Mouse (Mus musculus): ENCODE results near the gene Gng11. TPM values are rescaled to one million over a fixed set of nuclear protein-coding genes. Genes with fewer than 3 reads are reported as not detected.

Gng11 gene
- polyA plus RNA-seq, 1 experiment from 2014 or later = 69.2 TPM

GRCm38 (mm10) chr6:4000716-4001115 is 3.0 kb upstream of the Gng11 start:
- H3K9me3 ChIP-seq (ENCODE audit: low read length) = no peaks in the 10 kb centered on the region
- H3K4me3 ChIP-seq (ENCODE audit: low read length) = no peak overlapping the region
- no peak overlapping the region for H3K27ac ChIP-seq (ENCODE audit: low read length)
- no peak overlapping the region for H3K9ac ChIP-seq (replicated peaks; ENCODE audit: low read length)
- no peaks in the 10 kb centered on the region for H3K4me1 ChIP-seq (ENCODE audit: insufficient read depth, low read length)
- no peak for ATAC-seq (ENCODE audit: low FRiP score, low TSS enrichment)
- WGBS = 77% methylated on average over 3 of the region's 3 CpGs
- H3K27me3 ChIP-seq (ENCODE audit: insufficient read depth, low read length) = no peaks in the 10 kb centered on the region
- H3K36me3 ChIP-seq (ENCODE audit: insufficient read depth, low read length) = no peaks in the 10 kb centered on the region
- H3K4me2 ChIP-seq (replicated peaks; ENCODE audit: low read depth, low read length) = no peak overlapping the region

DNA sequence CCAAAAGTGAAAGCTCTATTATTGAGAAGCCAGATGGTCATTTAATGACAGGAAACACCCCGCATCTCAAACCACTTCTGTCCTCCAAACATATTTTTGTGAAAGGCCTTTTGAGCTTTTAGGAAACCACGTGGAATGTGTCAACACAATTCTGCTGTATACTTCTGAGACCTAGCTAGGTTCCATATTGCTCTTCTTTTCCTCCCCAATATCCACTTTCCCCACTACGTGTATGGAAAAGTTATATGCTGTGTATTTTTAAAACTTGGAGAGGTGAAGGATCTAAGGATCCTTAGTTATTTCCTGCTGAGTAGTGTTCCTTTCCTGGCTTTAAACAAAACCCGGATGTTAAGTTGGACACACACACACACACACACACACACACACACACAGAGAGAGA is 259 bp upstream of the Gng11 start:
- H3K9ac ChIP-seq (replicated peaks; ENCODE audit: low read length) = no peak overlapping the region
- H3K4me2 ChIP-seq (replicated peaks; ENCODE audit: low read depth, low read length) = peak overlapping the region; percentile 51
- no peaks in the 10 kb centered on the region for H3K4me1 ChIP-seq (ENCODE audit: insufficient read depth, low read length)
- H3K4me3 ChIP-seq (ENCODE audit: low read length) = peak overlapping the region; percentile 49
- peaks cover 3% of the 10 kb centered on the region; the same call in 1 of the 2 replicates for H3K36me3 ChIP-seq (ENCODE audit: insufficient read depth, low read length)
- peak; percentile 21; the same call in 1 of the 2 replicates for ATAC-seq (ENCODE audit: low FRiP score, low TSS enrichment)
- no peaks in the 10 kb centered on the region for H3K9me3 ChIP-seq (ENCODE audit: low read length)
- peak overlapping the region; percentile 89 for H3K27ac ChIP-seq (ENCODE audit: low read length)
- no peaks in the 10 kb centered on the region for H3K27me3 ChIP-seq (ENCODE audit: insufficient read depth, low read length)
- 41% methylated on average over 4 of the region's 4 CpGs for WGBS

DNA sequence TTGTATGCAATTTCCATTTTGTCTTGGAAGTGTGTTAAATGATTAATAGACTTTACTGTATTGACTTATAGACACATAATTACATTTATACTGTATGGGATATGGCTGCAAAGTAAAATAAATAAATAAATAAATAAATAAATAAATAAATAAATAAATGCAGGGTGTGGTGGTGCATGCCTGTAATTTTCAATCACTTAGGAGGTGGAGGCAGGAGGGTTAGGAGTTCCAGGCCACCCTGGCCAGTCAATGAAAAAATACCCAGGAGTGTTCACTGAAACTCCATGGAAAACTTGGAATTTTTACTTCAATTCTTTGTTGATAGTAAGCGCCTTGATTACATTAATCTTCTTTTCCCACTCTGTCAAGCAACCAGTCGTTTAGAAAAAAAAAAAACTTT is 1.1 kb downstream of the Gng11 start:
- peak overlapping the region; percentile 51 for H3K4me2 ChIP-seq (replicated peaks; ENCODE audit: low read depth, low read length)
- H3K9me3 ChIP-seq (ENCODE audit: low read length) = no peaks in the 10 kb centered on the region
- H3K9ac ChIP-seq (replicated peaks; ENCODE audit: low read length) = no peak overlapping the region
- peaks cover 3% of the 10 kb centered on the region; the same call in 1 of the 2 replicates for H3K36me3 ChIP-seq (ENCODE audit: insufficient read depth, low read length)
- H3K4me3 ChIP-seq (ENCODE audit: low read length) = peak overlapping the region; percentile 49
- no peak overlapping the region; the same call in 1 of the 2 replicates for H3K27ac ChIP-seq (ENCODE audit: low read length)
- no peaks in the 10 kb centered on the region for H3K4me1 ChIP-seq (ENCODE audit: insufficient read depth, low read length)
- WGBS = 63% methylated on average over 2 of the region's 2 CpGs
- no peaks in the 10 kb centered on the region for H3K27me3 ChIP-seq (ENCODE audit: insufficient read depth, low read length)
- ATAC-seq (ENCODE audit: low FRiP score, low TSS enrichment) = 0 out of 2 replicates have a peak, but pooled peaks have one; percentile 24

- Histone ChIP-seq H3K27me3 (ENCODE audit: insufficient read depth, low read length) (no peaks in the 10 kb centered on the region), H3K4me1 (ENCODE audit: insufficient read depth, low read length) (no peaks in the 10 kb centered on the region), H3K4me2 (replicated peaks; ENCODE audit: low read depth, low read length) (no peak overlapping the region), H3K4me3 (ENCODE audit: low read length) (no peak overlapping the region), H3K9ac (replicated peaks; ENCODE audit: low read length) (no peak overlapping the region), H3K27ac (ENCODE audit: low read length) (no peak overlapping the region), H3K36me3 (ENCODE audit: insufficient read depth, low read length) (peaks cover 3% of the 10 kb centered on the region; the same call in 1 of the 2 replicates), H3K9me3 (ENCODE audit: low read length) (no peaks in the 10 kb centered on the region)
- ATAC-seq (ENCODE audit: low FRiP score, low TSS enrichment) = no peak
- WGBS = 66% methylated on average over 2 of the region's 2 CpGs
These were observed 4.9 kb downstream of the Gng11 start for GRCm38 (mm10) chr6:4008501-4009040.

GRCm38 (mm10) chr6:4009548-4009947 is 5.8 kb downstream of the Gng11 start:
- no peaks in the 10 kb centered on the region for H3K9me3 ChIP-seq (ENCODE audit: low read length)
- no peaks in the 10 kb centered on the region for H3K4me1 ChIP-seq (ENCODE audit: insufficient read depth, low read length)
- H3K9ac ChIP-seq (replicated peaks; ENCODE audit: low read length) = no peak overlapping the region
- ATAC-seq (ENCODE audit: low FRiP score, low TSS enrichment) = peak; percentile 57; the same call in 1 of the 2 replicates
- H3K27me3 ChIP-seq (ENCODE audit: insufficient read depth, low read length) = no peaks in the 10 kb centered on the region
- H3K4me2 ChIP-seq (replicated peaks; ENCODE audit: low read depth, low read length) = no peak overlapping the region
- no peak overlapping the region for H3K4me3 ChIP-seq (ENCODE audit: low read length)
- H3K36me3 ChIP-seq (ENCODE audit: insufficient read depth, low read length) = peaks cover 3% of the 10 kb centered on the region; the same call in 1 of the 2 replicates
- H3K27ac ChIP-seq (ENCODE audit: low read length) = no peak overlapping the region

DNA sequence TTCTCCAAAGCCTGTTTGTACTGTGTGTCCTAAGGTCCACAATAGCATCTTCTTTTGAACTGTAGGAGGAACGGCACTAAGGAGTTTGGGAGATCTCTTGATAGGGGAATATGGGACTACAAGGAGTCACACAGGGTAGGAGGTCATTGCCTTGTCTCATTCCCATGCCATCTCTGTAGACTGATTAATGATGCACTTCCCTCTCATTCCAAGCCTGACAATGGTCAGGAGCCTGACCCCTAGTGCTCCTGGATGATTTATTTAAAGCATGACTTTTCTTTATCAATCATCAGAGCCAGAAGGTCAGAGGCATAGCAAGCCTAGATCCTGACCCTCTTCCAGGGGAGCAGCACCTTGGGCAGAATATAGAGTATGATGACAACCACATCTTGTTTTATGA is 18.9 kb downstream of the Gng11 start:
- Histone ChIP-seq H3K27me3 (ENCODE audit: insufficient read depth, low read length) (no peaks in the 10 kb centered on the region), H3K27ac (ENCODE audit: low read length) (no peak overlapping the region), H3K4me1 (ENCODE audit: insufficient read depth, low read length) (no peaks in the 10 kb centered on the region), H3K4me3 (ENCODE audit: low read length) (no peak overlapping the region), H3K36me3 (ENCODE audit: insufficient read depth, low read length) (no peaks in the 10 kb centered on the region), H3K9ac (replicated peaks; ENCODE audit: low read length) (no peak overlapping the region), H3K4me2 (replicated peaks; ENCODE audit: low read depth, low read length) (no peak overlapping the region), H3K9me3 (ENCODE audit: low read length) (no peaks in the 10 kb centered on the region)
- 24% methylated on average over 1 of the region's 1 CpGs for WGBS
- no peak for ATAC-seq (ENCODE audit: low FRiP score, low TSS enrichment)

DNA sequence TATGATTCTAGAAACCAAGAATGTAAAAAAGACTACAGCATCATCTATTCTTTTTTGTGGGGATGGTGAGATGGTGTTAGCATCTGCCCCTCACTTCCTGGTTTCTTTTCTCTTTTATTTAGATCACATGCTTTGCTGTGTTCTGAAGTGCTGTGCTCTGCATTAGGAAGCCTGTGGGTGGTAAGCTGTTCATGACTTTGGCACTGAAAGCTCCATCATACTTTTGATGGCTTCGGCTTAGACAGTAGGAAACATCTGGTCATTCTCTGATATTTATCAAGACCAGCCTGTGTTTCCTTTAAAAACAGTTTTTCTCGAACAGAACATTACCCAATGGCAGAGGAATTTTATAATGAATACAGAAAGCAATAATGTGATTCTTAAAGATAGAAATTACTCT is 22.7 kb downstream of the Gng11 start:
- ATAC-seq (ENCODE audit: low FRiP score, low TSS enrichment) = no peak
- no peaks in the 10 kb centered on the region for H3K27me3 ChIP-seq (ENCODE audit: insufficient read depth, low read length)
- no peaks in the 10 kb centered on the region for H3K9me3 ChIP-seq (ENCODE audit: low read length)
- H3K4me3 ChIP-seq (ENCODE audit: low read length) = no peak overlapping the region
- no peak overlapping the region for H3K9ac ChIP-seq (replicated peaks; ENCODE audit: low read length)
- H3K4me2 ChIP-seq (replicated peaks; ENCODE audit: low read depth, low read length) = no peak overlapping the region
- no peak overlapping the region for H3K27ac ChIP-seq (ENCODE audit: low read length)
- WGBS = 51% methylated on average over 2 of the region's 2 CpGs
- no peaks in the 10 kb centered on the region for H3K36me3 ChIP-seq (ENCODE audit: insufficient read depth, low read length)
- no peaks in the 10 kb centered on the region for H3K4me1 ChIP-seq (ENCODE audit: insufficient read depth, low read length)

- no peak overlapping the region for H3K27ac ChIP-seq (ENCODE audit: low read length)
- H3K9me3 ChIP-seq (ENCODE audit: low read length) = no peaks in the 10 kb centered on the region
- ATAC-seq (ENCODE audit: low FRiP score, low TSS enrichment) = no peak
- no peak overlapping the region for H3K4me2 ChIP-seq (replicated peaks; ENCODE audit: low read depth, low read length)
- H3K9ac ChIP-seq (replicated peaks; ENCODE audit: low read length) = no peak overlapping the region
- H3K4me1 ChIP-seq (ENCODE audit: insufficient read depth, low read length) = no peaks in the 10 kb centered on the region
- no peaks in the 10 kb centered on the region for H3K27me3 ChIP-seq (ENCODE audit: insufficient read depth, low read length)
- no peak overlapping the region for H3K4me3 ChIP-seq (ENCODE audit: low read length)
- WGBS = 77% methylated on average over 3 of the region's 3 CpGs
- H3K36me3 ChIP-seq (ENCODE audit: insufficient read depth, low read length) = no peaks in the 10 kb centered on the region
These were observed 27.3 kb downstream of the Gng11 start for GRCm38 (mm10) chr6:4030956-4031355.

DNA sequence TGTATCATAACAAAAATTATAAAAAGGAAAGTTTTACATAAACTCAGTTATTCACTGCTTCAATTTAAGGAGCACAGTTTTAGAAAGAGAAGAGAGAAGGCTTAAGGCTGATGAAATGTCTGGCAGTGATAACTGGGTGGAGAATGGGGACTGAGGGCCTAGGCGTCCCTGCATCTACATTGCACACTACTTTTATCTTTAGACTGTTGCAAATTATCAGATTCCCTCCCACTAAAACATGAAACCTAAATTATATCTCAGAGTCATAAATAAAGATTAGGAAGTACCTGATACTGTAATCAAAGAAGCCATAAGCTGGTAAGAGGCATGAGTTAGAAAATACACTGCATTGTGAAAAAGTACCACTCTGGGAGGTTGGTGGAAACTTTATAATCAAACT is 38.1 kb downstream of the Gng11 start:
- no peak overlapping the region for H3K4me2 ChIP-seq (replicated peaks; ENCODE audit: low read depth, low read length)
- WGBS = 63% methylated on average over 1 of the region's 1 CpGs
- H3K4me3 ChIP-seq (ENCODE audit: low read length) = no peak overlapping the region
- H3K27me3 ChIP-seq (ENCODE audit: insufficient read depth, low read length) = no peaks in the 10 kb centered on the region
- no peak overlapping the region for H3K9ac ChIP-seq (replicated peaks; ENCODE audit: low read length)
- H3K27ac ChIP-seq (ENCODE audit: low read length) = no peak overlapping the region
- no peak for ATAC-seq (ENCODE audit: low FRiP score, low TSS enrichment)
- H3K4me1 ChIP-seq (ENCODE audit: insufficient read depth, low read length) = no peaks in the 10 kb centered on the region
- no peaks in the 10 kb centered on the region for H3K36me3 ChIP-seq (ENCODE audit: insufficient read depth, low read length)
- no peaks in the 10 kb centered on the region for H3K9me3 ChIP-seq (ENCODE audit: low read length)

GRCm38 (mm10) chr6:4047200-4047599 is 43.5 kb downstream of the Gng11 start:
- Histone ChIP-seq H3K36me3 (ENCODE audit: insufficient read depth, low read length) (no peaks in the 10 kb centered on the region), H3K27ac (ENCODE audit: low read length) (no peak overlapping the region), H3K27me3 (ENCODE audit: insufficient read depth, low read length) (no peaks in the 10 kb centered on the region), H3K9me3 (ENCODE audit: low read length) (no peaks in the 10 kb centered on the region), H3K4me1 (ENCODE audit: insufficient read depth, low read length) (no peaks in the 10 kb centered on the region), H3K4me3 (ENCODE audit: low read length) (no peak overlapping the region), H3K9ac (replicated peaks; ENCODE audit: low read length) (no peak overlapping the region), H3K4me2 (replicated peaks; ENCODE audit: low read depth, low read length) (no peak overlapping the region)
- WGBS = 88% methylated on average over 1 of the region's 1 CpGs
- ATAC-seq (ENCODE audit: low FRiP score, low TSS enrichment) = no peak

Data from kidney, embryonic 16.5 days (tissue).